Mouse (Mus musculus): ENCODE measurements at regions not wholly inside any gene's neighbourhood (a gene's known extent, or its start where the extent isn't known, plus 50 kb on each side); places are given as distances from the start of the nearest gene placed in this dataset.

DNA sequence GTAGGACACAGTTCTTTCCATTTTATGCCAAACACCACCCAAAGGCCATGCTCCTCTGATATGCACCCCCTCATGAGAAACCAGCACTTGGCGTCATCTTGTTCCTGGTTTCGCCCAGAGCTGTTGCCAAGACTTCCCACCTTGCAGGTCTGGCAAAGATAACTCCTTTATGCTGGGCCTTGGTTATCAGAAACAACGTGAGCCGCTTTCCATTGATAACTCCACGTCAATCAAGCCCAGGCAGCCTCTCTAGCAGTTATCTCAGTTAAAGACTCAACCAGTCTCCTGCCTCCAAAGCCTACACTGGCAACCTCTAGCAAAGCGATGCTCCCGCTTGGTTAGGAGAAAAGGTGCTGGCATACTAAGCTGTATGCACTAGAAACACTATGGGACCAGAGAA lies 124.2 kb upstream of the Parp11 start:
- TF ChIP-seq CTCF (IDR thresholded peaks at IDR 0.05; ENCODE audit: control insufficient read depth, insufficient read depth, insufficient read length) (no peak), CEBPB (IDR thresholded peaks at IDR 0.05; ENCODE audit: low read depth) (no peak), MYOD1 (IDR thresholded peaks at IDR 0.05; ENCODE audit: control insufficient read depth, insufficient read length, low read depth) (no peak), MYOG (IDR thresholded peaks at IDR 0.05; ENCODE audit: control insufficient read depth, extremely low read depth, insufficient read length) (no peak), USF1 (IDR thresholded peaks at IDR 0.05; ENCODE audit: low read depth) (no peak)
